Mouse (Mus musculus): ENCODE data around the gene Inip. TPM values are rescaled to one million over a fixed set of nuclear protein-coding genes. Genes with fewer than 3 reads are reported as not detected.

Gene Inip
- polyA plus RNA-seq, 1 experiment from 2014 or later: 34.3 TPM

DNA sequence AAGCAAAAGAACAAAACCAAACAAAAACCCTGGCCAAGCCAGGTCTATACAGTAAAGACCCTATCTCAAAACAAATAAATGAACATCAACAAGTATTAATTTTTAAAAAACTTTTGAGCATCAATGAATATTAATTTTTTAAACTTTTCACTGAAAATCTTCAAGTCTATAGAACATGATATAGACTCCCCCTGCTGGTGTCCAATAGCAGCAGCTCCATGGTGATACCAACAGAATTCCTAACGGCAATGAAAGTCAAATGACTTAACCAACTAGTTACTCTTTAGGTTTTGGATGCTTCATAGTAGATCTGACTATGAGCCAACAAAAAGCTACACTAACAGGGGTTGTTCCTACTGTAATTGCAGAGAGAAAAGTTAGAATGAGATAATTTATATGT, 20.8 kb downstream of the Inip start:
- H3K4me3 ChIP-seq (ENCODE audit: low read depth, low read length): no peak overlapping the region
- DNase-seq (ENCODE audit: low spot score): peak; percentile 65
- no peak for ATAC-seq (ENCODE audit: low read depth)
- 13% methylated on average over 1 of the region's 1 CpGs for WGBS
- H3K27ac ChIP-seq (replicated peaks; ENCODE audit: low read depth, low read length): no peak overlapping the region
- H3K9ac ChIP-seq (ENCODE audit: low read depth, low read length): no peak overlapping the region
- peaks cover 12% of the 10 kb centered on the region; the same call in 1 of the 2 replicates for H3K36me3 ChIP-seq (ENCODE audit: control insufficient read depth, insufficient read depth, low read length)
- no peak overlapping the region for H3K4me2 ChIP-seq (ENCODE audit: low read depth, low read length)
- no peaks in the 10 kb centered on the region; the same call in 1 of the 2 replicates for H3K4me1 ChIP-seq (ENCODE audit: control insufficient read depth, insufficient read depth, low read length)
- no peaks in the 10 kb centered on the region for H3K27me3 ChIP-seq (replicated peaks; ENCODE audit: control insufficient read depth, insufficient read depth, low read length)
- no peaks in the 10 kb centered on the region for H3K9me3 ChIP-seq (ENCODE audit: control insufficient read depth, low read length)

DNA sequence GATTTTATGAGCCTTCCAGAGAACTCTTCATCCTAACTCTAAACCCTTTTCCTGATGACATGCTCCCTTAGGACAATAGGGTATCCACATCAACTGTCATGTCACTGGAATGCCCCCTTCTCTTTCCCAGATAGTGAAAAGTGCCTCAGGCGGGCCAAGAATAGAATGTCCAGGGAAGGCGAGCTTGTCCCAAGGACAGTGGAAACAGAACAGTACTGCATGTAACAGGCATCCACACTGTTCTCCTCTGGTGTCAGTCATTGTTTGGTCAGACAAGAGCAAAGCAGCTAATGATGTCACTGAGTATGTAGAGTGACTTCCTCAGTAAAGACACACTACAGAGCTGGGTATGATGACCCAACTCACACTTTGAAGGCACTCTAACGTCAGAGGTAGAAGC, 23.6 kb downstream of the Inip start:
- 76% methylated on average over 3 of the region's 3 CpGs for WGBS
- ATAC-seq (ENCODE audit: low read depth) (no peak), DNase-seq (ENCODE audit: low spot score) (no peak)
- Histone ChIP-seq H3K4me2 (ENCODE audit: low read depth, low read length) (no peak overlapping the region), H3K9me3 (ENCODE audit: control insufficient read depth, low read length) (no peaks in the 10 kb centered on the region), H3K4me1 (ENCODE audit: control insufficient read depth, insufficient read depth, low read length) (no peaks in the 10 kb centered on the region; the same call in 1 of the 2 replicates), H3K9ac (ENCODE audit: low read depth, low read length) (no peak overlapping the region), H3K27me3 (replicated peaks; ENCODE audit: control insufficient read depth, insufficient read depth, low read length) (no peaks in the 10 kb centered on the region), H3K36me3 (ENCODE audit: control insufficient read depth, insufficient read depth, low read length) (peaks cover 32% of the 10 kb centered on the region), H3K27ac (replicated peaks; ENCODE audit: low read depth, low read length) (no peak overlapping the region), H3K4me3 (ENCODE audit: low read depth, low read length) (no peak overlapping the region)

DNA sequence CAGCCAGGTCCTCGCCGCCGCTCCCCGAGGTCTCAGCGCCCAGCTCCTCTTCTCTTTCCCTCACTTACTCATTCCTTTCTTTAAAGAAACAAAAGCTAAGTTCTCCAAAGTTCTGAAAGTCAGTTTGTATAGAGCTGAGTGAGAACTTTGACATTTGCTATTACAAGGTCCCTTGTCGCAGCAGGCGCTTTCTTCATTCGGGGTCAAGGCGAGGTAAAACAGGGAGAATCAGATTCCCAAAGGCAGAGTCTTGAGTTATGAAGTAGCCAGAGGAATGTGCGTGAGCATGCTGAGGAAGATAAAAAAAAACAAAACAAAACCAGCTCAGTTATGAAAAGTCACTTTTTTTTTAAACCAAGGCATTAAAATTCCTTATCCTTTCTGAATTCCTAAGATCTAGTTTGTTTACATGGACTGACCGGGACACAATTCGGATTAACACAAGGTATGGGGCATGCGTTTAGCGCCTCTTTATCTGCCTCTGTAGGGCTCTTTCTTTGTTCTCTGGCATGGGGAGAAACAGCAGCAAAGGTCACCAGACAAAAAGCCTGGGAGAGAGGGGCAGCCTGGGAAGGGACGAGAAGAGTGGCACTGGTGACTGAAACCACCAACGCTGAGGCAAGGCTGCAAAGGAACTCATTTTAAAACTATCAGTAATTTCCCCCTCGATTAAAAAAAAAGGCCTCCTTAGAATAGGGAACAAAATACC, 29.1 kb downstream of the Inip start:
- DNase-seq (ENCODE audit: low spot score) (no peak), ATAC-seq (ENCODE audit: low read depth) (no peak)
- no peaks in the 10 kb centered on the region for H3K9me3 ChIP-seq (ENCODE audit: control insufficient read depth, low read length)
- H3K4me3 ChIP-seq (ENCODE audit: low read depth, low read length): no peak overlapping the region
- H3K9ac ChIP-seq (ENCODE audit: low read depth, low read length): no peak overlapping the region
- H3K4me1 ChIP-seq (ENCODE audit: control insufficient read depth, insufficient read depth, low read length): no peaks in the 10 kb centered on the region
- no peak overlapping the region for H3K4me2 ChIP-seq (ENCODE audit: low read depth, low read length)
- no peak overlapping the region for H3K27ac ChIP-seq (replicated peaks; ENCODE audit: low read depth, low read length)
- peaks cover 52% of the 10 kb centered on the region for H3K36me3 ChIP-seq (ENCODE audit: control insufficient read depth, insufficient read depth, low read length)
- H3K27me3 ChIP-seq (replicated peaks; ENCODE audit: control insufficient read depth, insufficient read depth, low read length): no peaks in the 10 kb centered on the region
- 73% methylated on average over 17 of the region's 17 CpGs for WGBS

DNA sequence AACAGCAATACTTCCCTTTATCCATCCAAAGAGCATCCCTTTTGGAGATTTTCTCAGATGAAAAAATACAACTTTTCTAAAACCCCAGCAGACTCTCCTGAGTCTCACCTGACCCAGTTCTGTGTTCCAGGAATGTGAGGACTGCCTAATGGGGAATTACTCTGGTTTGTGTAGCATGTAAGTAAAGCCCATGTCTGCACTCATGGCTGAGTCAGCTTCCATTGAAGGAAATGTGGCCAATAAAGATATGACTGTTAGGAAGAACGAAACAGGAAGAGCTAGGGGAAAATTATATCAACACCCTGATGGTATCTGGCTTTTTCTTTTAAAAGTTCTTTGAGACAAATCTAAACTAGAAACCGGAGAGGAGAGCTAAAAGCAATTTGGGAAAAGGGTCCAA, 33.7 kb downstream of the Inip start:
- 77% methylated on average over 2 of the region's 2 CpGs for WGBS
- ATAC-seq (ENCODE audit: low read depth) (no peak), DNase-seq (ENCODE audit: low spot score) (no peak)
- H3K9ac ChIP-seq (ENCODE audit: low read depth, low read length): no peak overlapping the region
- H3K27me3 ChIP-seq (replicated peaks; ENCODE audit: control insufficient read depth, insufficient read depth, low read length): no peaks in the 10 kb centered on the region
- peaks cover 29% of the 10 kb centered on the region for H3K36me3 ChIP-seq (ENCODE audit: control insufficient read depth, insufficient read depth, low read length)
- H3K9me3 ChIP-seq (ENCODE audit: control insufficient read depth, low read length): no peaks in the 10 kb centered on the region
- peaks cover 8% of the 10 kb centered on the region; the same call in 1 of the 2 replicates for H3K4me1 ChIP-seq (ENCODE audit: control insufficient read depth, insufficient read depth, low read length)
- no peak overlapping the region for H3K4me2 ChIP-seq (ENCODE audit: low read depth, low read length)
- no peak overlapping the region for H3K4me3 ChIP-seq (ENCODE audit: low read depth, low read length)
- H3K27ac ChIP-seq (replicated peaks; ENCODE audit: low read depth, low read length): no peak overlapping the region

DNA sequence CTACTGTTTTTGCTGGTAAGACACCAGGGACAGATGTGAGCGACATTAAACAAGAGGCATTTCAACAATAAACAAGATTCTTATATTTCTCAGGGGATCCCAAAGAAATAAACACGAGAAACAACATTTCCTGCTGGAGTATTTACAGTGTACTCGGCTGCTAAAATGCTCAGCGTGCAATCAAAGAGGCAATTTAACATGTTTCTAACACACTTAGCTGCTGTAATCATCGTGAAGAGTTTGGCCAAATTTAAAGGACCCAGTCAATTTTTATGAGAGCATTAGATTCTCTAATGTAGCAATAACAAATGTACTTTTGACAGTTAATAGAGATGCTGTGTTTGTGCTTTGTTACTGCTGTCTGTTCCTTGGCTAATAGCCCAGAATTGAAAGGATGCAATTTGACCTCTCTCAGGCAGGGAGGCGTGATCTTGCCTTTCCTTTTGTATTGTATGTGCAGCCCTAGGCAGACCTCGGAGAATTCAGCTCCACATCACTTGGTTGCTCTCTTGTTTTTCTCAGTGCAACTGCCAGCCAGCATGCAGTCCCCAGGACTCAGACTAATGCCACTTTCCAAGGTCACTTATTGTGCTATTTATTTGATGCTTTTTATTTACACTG, 35.9 kb downstream of the Inip start:
- ATAC-seq (ENCODE audit: low read depth): peak; percentile 74
- no peaks in the 10 kb centered on the region for H3K9me3 ChIP-seq (ENCODE audit: control insufficient read depth, low read length)
- H3K4me2 ChIP-seq (ENCODE audit: low read depth, low read length): peak overlapping the region; percentile 23; the same call in 1 of the 2 replicates
- WGBS: 26% methylated on average over 7 of the region's 7 CpGs
- H3K9ac ChIP-seq (ENCODE audit: low read depth, low read length): no peak overlapping the region
- no peaks in the 10 kb centered on the region for H3K27me3 ChIP-seq (replicated peaks; ENCODE audit: control insufficient read depth, insufficient read depth, low read length)
- peak overlapping the region; percentile 46 for H3K27ac ChIP-seq (replicated peaks; ENCODE audit: low read depth, low read length)
- no peak overlapping the region for H3K4me3 ChIP-seq (ENCODE audit: low read depth, low read length)
- peaks cover 10% of the 10 kb centered on the region for H3K36me3 ChIP-seq (ENCODE audit: control insufficient read depth, insufficient read depth, low read length)
- peaks cover 8% of the 10 kb centered on the region; the same call in 1 of the 2 replicates for H3K4me1 ChIP-seq (ENCODE audit: control insufficient read depth, insufficient read depth, low read length)
- DNase-seq (ENCODE audit: low spot score): peak; percentile 86

DNA sequence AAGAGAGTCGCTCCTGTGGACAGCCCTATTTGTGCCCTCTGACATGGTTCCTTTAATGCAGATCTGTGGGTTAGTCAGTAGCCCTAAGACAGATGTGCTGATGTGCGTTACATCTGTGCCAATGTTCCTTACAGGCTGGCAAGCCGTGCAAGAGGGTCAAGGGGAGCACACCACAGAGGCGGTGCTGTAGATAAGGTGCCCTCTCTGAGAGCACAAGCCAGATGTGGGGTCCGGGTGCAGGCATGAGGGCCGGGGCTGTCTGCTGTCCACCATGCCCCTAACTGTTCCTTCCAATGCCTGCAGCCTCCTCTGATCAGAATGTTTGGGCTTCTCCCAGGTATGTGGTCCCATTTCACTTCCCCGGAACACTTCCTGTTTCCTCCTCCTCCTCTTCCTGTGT, 36.4 kb downstream of the Inip start:
- H3K27me3 ChIP-seq (replicated peaks; ENCODE audit: control insufficient read depth, insufficient read depth, low read length): no peaks in the 10 kb centered on the region
- peak overlapping the region; percentile 46 for H3K27ac ChIP-seq (replicated peaks; ENCODE audit: low read depth, low read length)
- no peak overlapping the region for H3K9ac ChIP-seq (ENCODE audit: low read depth, low read length)
- peaks cover 4% of the 10 kb centered on the region for H3K36me3 ChIP-seq (ENCODE audit: control insufficient read depth, insufficient read depth, low read length)
- no peaks in the 10 kb centered on the region for H3K9me3 ChIP-seq (ENCODE audit: control insufficient read depth, low read length)
- H3K4me3 ChIP-seq (ENCODE audit: low read depth, low read length): no peak overlapping the region
- peak overlapping the region; percentile 23; the same call in 1 of the 2 replicates for H3K4me2 ChIP-seq (ENCODE audit: low read depth, low read length)
- ATAC-seq (ENCODE audit: low read depth) (no peak), DNase-seq (ENCODE audit: low spot score) (no peak)
- H3K4me1 ChIP-seq (ENCODE audit: control insufficient read depth, insufficient read depth, low read length): peaks cover 8% of the 10 kb centered on the region; the same call in 1 of the 2 replicates
- 70% methylated on average over 7 of the region's 7 CpGs for WGBS

DNA sequence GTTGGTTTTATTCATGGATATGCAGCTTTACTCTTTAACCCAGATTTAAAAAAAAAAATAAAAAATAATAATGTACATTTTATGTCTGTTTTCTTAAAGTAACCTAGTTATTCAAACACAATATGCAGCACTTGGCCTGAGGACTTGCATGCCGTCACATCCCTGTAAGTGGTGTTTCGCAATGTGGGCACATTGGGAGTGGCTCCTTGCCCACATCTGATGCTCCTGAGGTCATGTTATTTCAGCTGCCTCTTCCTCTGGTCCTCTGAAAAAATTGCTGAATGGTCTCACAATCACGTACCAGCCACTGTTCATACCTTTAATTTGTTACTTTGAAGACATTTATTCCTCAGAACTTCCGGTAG, 40.0 kb downstream of the Inip start:
- Histone ChIP-seq H3K27me3 (replicated peaks; ENCODE audit: control insufficient read depth, insufficient read depth, low read length) (no peaks in the 10 kb centered on the region), H3K27ac (replicated peaks; ENCODE audit: low read depth, low read length) (no peak overlapping the region), H3K9ac (ENCODE audit: low read depth, low read length) (no peak overlapping the region), H3K4me2 (ENCODE audit: low read depth, low read length) (no peak overlapping the region), H3K9me3 (ENCODE audit: control insufficient read depth, low read length) (no peaks in the 10 kb centered on the region), H3K36me3 (ENCODE audit: control insufficient read depth, insufficient read depth, low read length) (no peaks in the 10 kb centered on the region), H3K4me1 (ENCODE audit: control insufficient read depth, insufficient read depth, low read length) (peaks cover 15% of the 10 kb centered on the region), H3K4me3 (ENCODE audit: low read depth, low read length) (no peak overlapping the region)
- DNase-seq (ENCODE audit: low spot score): no peak
- 67% methylated on average over 4 of the region's 4 CpGs for WGBS
- ATAC-seq (ENCODE audit: low read depth): no peak

DNA sequence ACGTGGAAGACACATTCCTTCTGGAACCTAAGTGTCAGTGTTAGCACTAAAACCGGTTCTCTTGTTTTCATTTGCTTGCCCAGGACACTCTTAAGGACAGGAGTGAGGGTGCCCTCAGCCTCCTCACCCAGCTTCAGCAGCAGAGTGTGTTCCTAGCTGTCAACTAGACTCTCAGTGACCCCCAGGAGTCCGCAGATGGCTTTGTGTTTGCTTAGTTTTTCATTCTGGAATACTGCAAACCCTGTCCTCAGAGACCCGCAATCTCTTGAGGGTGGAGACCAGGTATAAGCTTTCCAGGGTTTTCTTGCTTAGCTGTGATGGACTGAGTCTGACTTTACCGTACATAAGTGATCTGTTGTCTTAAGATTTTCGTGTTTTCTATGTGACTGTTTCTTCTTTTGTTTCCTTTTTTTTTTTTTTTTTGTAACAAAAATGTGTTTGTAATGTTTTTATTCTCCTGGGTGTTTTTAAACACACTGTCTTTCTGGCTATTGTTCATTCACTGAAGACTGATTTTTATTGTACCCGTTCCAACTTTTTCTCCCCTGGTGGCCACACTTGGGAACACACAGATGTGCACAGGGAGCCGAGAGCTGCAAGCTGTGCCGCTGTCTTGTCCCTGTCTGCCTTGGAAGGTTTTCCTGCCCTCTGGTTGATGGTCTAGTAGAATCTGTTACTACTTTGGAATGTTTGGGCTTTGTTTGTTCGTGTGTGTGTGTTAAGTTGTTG, 40.6 kb downstream of the Inip start:
- 0 out of 2 replicates have a peak, but pooled peaks have one; percentile 6 for ATAC-seq (ENCODE audit: low read depth)
- no peak overlapping the region for H3K4me2 ChIP-seq (ENCODE audit: low read depth, low read length)
- WGBS: 32% methylated on average over 10 of the region's 10 CpGs
- peak; percentile 64 for DNase-seq (ENCODE audit: low spot score)
- no peaks in the 10 kb centered on the region for H3K27me3 ChIP-seq (replicated peaks; ENCODE audit: control insufficient read depth, insufficient read depth, low read length)
- H3K4me3 ChIP-seq (ENCODE audit: low read depth, low read length): no peak overlapping the region
- H3K27ac ChIP-seq (replicated peaks; ENCODE audit: low read depth, low read length): peak overlapping the region; percentile 36; the same call in 1 of the 2 replicates
- no peaks in the 10 kb centered on the region for H3K9me3 ChIP-seq (ENCODE audit: control insufficient read depth, low read length)
- peaks cover 15% of the 10 kb centered on the region for H3K4me1 ChIP-seq (ENCODE audit: control insufficient read depth, insufficient read depth, low read length)
- no peak overlapping the region for H3K9ac ChIP-seq (ENCODE audit: low read depth, low read length)
- H3K36me3 ChIP-seq (ENCODE audit: control insufficient read depth, insufficient read depth, low read length): no peaks in the 10 kb centered on the region
